Mouse (Mus musculus) megakaryocyte, embryonic 14.5 days (primary cell): ENCODE data around the gene Sh3bp4.

ENCODE experiments used
- FLI1 ChIP-seq: IDR thresholded peaks from 2 replicates; pipeline ENCODE4 v1.6.1; 2012; ENCODE audit warnings: low read length, inconsistent platforms, mixed read lengths
- GATA1 ChIP-seq: IDR thresholded peaks from 3 replicates; pipeline ENCODE4 v1.6.1; 2012; ENCODE audit warnings: mixed read lengths, low read length, inconsistent platforms, borderline replicate concordance

DNA sequence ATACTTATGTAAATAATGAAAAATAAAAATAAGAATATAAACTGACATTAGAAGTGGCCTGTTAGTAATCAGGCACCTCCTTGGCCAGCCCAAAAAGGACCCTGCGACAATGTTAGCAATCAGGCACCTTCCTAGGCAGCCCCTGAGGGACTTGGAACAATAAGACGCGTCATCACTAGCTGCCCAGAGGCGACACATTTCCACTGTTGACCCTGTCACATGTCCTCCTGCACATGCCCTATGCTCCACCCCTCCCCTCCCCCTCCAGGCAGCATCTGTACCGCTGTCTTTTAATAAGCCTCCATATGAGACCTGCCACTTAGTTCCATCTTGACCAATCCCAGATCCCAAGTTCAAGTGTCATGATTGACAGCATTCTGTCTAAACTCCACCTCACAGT, 119.0 kb downstream of the Sh3bp4 start:
- no peak for TF ChIP-seq GATA1
- TF ChIP-seq FLI1: no peak
